Mouse (Mus musculus): Measurements from ENCODE around the gene Prss53. TPM values are rescaled to one million over a fixed set of nuclear protein-coding genes. Genes with fewer than 3 reads are reported as not detected.

Gene Prss53
- polyA plus RNA-seq, 1 experiment, result 0.86 TPM

DNA sequence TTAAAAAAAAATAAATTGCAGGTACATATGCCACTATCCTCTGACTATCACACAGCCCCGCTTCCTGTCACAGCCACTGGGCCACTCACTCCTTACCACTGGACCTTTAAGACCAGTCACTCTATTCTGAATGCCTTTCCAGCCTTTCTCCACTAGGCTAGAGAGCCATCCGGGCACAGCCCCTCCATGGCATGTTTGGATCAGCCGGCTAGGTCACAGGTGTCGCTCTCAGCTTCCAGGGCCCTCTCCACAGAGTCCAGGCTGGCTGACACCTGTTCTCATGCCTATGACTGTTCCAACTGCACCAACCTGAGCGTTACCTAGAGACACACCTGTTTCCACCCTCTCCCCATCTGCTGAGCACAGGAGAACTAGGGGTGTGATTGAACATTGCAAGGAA, 37.8 kb upstream of the Prss53 start:
- no peak overlapping the region for H3K27ac ChIP-seq (ENCODE audit: insufficient read depth, low read depth, low read length)
- no peak overlapping the region for H3K4me3 ChIP-seq (ENCODE audit: insufficient read depth, low read length)
- no peak for TF ChIP-seq POLR2A (IDR thresholded peaks at IDR 0.05; ENCODE audit: borderline replicate concordance, low read depth, low read length)
- no peak for TF ChIP-seq CTCF (IDR thresholded peaks at IDR 0.05; ENCODE audit: low read depth, low read length)
- H3K4me1 ChIP-seq (ENCODE audit: control insufficient read depth, insufficient read depth, low read length), result peaks cover 17% of the 10 kb centered on the region

DNA sequence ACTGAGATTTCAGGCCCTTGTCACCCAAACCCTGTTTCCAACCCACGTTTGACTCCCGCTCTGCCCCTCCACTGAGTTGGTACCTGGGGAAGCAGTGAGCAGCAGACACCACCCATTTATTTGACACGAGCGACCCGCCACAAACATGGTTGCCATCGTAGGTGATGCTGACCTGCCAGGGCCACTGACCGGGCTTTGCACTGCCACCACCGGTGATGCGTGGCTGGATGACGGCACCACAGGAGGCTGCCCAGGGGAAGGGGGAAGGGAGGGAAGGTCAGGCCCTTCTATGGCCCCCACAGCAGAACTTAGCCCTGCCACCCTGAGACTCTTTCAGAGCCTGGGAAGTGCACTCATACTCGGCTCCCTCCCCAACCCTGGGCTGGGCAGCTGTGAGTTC, 37.0 kb upstream of the Prss53 start:
- Histone ChIP-seq H3K4me3 (ENCODE audit: insufficient read depth, low read length) (no peak overlapping the region), H3K27ac (ENCODE audit: insufficient read depth, low read depth, low read length) (no peak overlapping the region), H3K4me1 (ENCODE audit: control insufficient read depth, insufficient read depth, low read length) (peaks cover 21% of the 10 kb centered on the region)
- no peak for TF ChIP-seq POLR2A (IDR thresholded peaks at IDR 0.05; ENCODE audit: borderline replicate concordance, low read depth, low read length)
- TF ChIP-seq CTCF (IDR thresholded peaks at IDR 0.05; ENCODE audit: low read depth, low read length), result no peak

GRCm38 (mm10) chr7:127926846-127927245, 36.1 kb upstream of the Prss53 start:
- peaks cover 19% of the 10 kb centered on the region for H3K4me1 ChIP-seq (ENCODE audit: control insufficient read depth, insufficient read depth, low read length)
- H3K4me3 ChIP-seq (ENCODE audit: insufficient read depth, low read length), result no peak overlapping the region
- TF ChIP-seq POLR2A (IDR thresholded peaks at IDR 0.05; ENCODE audit: borderline replicate concordance, low read depth, low read length) (no peak), CTCF (IDR thresholded peaks at IDR 0.05; ENCODE audit: low read depth, low read length) (no peak)
- no peak overlapping the region for H3K27ac ChIP-seq (ENCODE audit: insufficient read depth, low read depth, low read length)

DNA sequence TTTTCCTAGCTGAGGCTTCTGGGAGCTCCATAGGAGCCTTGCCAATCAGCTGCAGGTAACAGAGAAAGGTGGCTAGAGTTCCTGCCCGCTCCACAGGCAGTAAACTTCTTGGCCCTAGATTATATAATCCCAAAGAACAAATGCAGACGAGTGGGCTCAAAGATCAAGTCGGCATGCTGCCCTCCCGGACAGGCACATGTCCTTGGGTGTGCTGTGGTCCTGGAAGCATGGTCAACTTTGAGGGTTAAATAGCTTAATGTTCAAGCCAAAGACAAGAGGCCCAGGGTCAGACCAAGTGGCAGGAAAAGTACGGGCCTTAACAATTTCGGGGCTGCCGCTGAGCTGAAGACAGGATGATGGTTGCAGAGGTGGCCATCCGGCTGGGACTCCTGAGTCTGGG, 35.3 kb upstream of the Prss53 start:
- Histone ChIP-seq H3K4me1 (ENCODE audit: control insufficient read depth, insufficient read depth, low read length) (peaks cover 18% of the 10 kb centered on the region), H3K27ac (ENCODE audit: insufficient read depth, low read depth, low read length) (no peak overlapping the region), H3K4me3 (ENCODE audit: insufficient read depth, low read length) (no peak overlapping the region)
- TF ChIP-seq POLR2A (IDR thresholded peaks at IDR 0.05; ENCODE audit: borderline replicate concordance, low read depth, low read length) (no peak), CTCF (IDR thresholded peaks at IDR 0.05; ENCODE audit: low read depth, low read length) (no peak)

DNA sequence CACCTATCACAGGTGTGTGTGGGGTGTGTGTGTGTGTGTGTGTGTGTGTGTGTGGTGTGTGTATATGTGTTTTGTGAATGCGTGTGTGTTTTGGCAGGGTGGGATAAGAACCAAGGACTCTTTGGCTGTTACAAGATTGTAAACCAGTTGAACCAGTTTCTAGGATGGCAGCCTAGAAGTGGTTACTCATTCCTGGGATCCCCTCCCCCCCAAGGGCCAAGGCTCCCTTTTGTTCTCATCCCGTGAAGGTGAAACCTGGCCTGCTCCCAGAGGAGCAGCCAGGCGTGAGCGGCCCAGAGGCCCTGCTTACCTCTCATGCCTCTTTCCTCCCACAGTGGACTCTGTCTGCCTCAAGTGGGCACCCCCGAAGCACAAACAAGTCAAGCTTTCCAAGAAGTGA, 34.5 kb upstream of the Prss53 start:
- Histone ChIP-seq H3K4me3 (ENCODE audit: insufficient read depth, low read length) (no peak overlapping the region), H3K27ac (ENCODE audit: insufficient read depth, low read depth, low read length) (no peak overlapping the region), H3K4me1 (ENCODE audit: control insufficient read depth, insufficient read depth, low read length) (peaks cover 17% of the 10 kb centered on the region)
- TF ChIP-seq POLR2A (IDR thresholded peaks at IDR 0.05; ENCODE audit: borderline replicate concordance, low read depth, low read length), result no peak
- no peak for TF ChIP-seq CTCF (IDR thresholded peaks at IDR 0.05; ENCODE audit: low read depth, low read length)

DNA sequence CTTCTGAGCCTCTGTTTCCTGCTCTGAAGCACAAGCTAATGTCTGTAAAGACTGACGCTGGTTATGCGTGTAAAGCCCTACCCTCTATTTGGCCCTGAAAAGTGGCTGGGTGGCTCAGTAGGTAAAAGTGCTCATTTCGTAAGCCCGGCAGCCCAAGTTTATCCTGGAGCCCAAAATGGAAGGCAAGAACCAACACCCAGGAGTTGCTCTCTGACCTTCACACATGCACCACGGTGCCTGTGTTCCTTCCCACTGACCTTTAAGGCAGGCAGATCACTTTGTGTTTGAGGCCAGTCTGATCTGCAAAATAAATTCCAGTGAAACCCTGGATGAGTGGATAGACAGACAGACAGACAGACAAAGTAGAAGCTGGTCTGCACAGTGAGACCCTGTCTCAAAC, 32.9 kb upstream of the Prss53 start:
- no peak overlapping the region for H3K27ac ChIP-seq (ENCODE audit: insufficient read depth, low read depth, low read length)
- TF ChIP-seq CTCF (IDR thresholded peaks at IDR 0.05; ENCODE audit: low read depth, low read length) (no peak), POLR2A (IDR thresholded peaks at IDR 0.05; ENCODE audit: borderline replicate concordance, low read depth, low read length) (no peak)
- H3K4me1 ChIP-seq (ENCODE audit: control insufficient read depth, insufficient read depth, low read length), result peaks cover 17% of the 10 kb centered on the region
- H3K4me3 ChIP-seq (ENCODE audit: insufficient read depth, low read length), result no peak overlapping the region

GRCm38 (mm10) chr7:127922451-127923275, 31.9 kb upstream of the Prss53 start:
- Histone ChIP-seq H3K4me1 (ENCODE audit: control insufficient read depth, insufficient read depth, low read length) (peaks cover 17% of the 10 kb centered on the region), H3K27ac (ENCODE audit: insufficient read depth, low read depth, low read length) (peak overlapping the region; percentile 78), H3K4me3 (ENCODE audit: insufficient read depth, low read length) (no peak overlapping the region)
- TF ChIP-seq POLR2A (IDR thresholded peaks at IDR 0.05; ENCODE audit: borderline replicate concordance, low read depth, low read length) (no peak), CTCF (IDR thresholded peaks at IDR 0.05; ENCODE audit: low read depth, low read length) (no peak)

GRCm38 (mm10) chr7:127921516-127921915, 30.7 kb upstream of the Prss53 start:
- no peak for TF ChIP-seq POLR2A (IDR thresholded peaks at IDR 0.05; ENCODE audit: borderline replicate concordance, low read depth, low read length)
- TF ChIP-seq CTCF (IDR thresholded peaks at IDR 0.05; ENCODE audit: low read depth, low read length), result peak; percentile 36; the same call in 1 of the 2 replicates
- Histone ChIP-seq H3K27ac (ENCODE audit: insufficient read depth, low read depth, low read length) (peak overlapping the region; percentile 78), H3K4me1 (ENCODE audit: control insufficient read depth, insufficient read depth, low read length) (peaks cover 17% of the 10 kb centered on the region), H3K4me3 (ENCODE audit: insufficient read depth, low read length) (no peak overlapping the region)

DNA sequence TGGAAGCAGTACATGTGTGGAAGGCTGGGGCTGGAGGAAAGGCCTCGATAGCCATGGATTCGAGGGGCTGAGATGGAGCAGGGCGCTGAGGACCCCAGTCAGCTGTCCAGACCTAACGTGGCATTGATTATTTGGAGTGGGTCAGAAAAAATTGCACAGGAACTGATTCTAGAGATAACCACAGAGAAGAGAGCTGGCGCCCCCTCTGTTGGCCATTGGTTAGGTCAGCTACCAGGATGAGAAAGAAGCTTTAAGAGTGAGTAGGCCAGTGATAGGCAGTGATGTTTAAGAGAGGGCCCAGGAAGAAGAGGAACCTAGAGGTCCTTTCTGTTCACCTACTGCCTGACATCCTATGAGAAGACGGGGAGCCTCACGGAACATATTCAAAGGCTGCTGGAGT, 28.5 kb upstream of the Prss53 start:
- H3K4me3 ChIP-seq (ENCODE audit: insufficient read depth, low read length), result no peak overlapping the region
- TF ChIP-seq CTCF (IDR thresholded peaks at IDR 0.05; ENCODE audit: low read depth, low read length) (no peak), POLR2A (IDR thresholded peaks at IDR 0.05; ENCODE audit: borderline replicate concordance, low read depth, low read length) (no peak)
- peaks cover 30% of the 10 kb centered on the region for H3K4me1 ChIP-seq (ENCODE audit: control insufficient read depth, insufficient read depth, low read length)
- H3K27ac ChIP-seq (ENCODE audit: insufficient read depth, low read depth, low read length), result no peak overlapping the region

GRCm38 (mm10) chr7:127918203-127918602, 27.4 kb upstream of the Prss53 start:
- no peak overlapping the region for H3K27ac ChIP-seq (ENCODE audit: insufficient read depth, low read depth, low read length)
- H3K4me3 ChIP-seq (ENCODE audit: insufficient read depth, low read length), result no peak overlapping the region
- peaks cover 30% of the 10 kb centered on the region for H3K4me1 ChIP-seq (ENCODE audit: control insufficient read depth, insufficient read depth, low read length)
- TF ChIP-seq POLR2A (IDR thresholded peaks at IDR 0.05; ENCODE audit: borderline replicate concordance, low read depth, low read length) (no peak), CTCF (IDR thresholded peaks at IDR 0.05; ENCODE audit: low read depth, low read length) (peak; percentile 18; the same call in 1 of the 2 replicates)
